Mouse (Mus musculus) lung, adult 2 months (tissue): ENCODE data around the gene Cdc42.

Source experiments
- CTCF ChIP-seq: fragments of 200-500 bp; IDR thresholded peaks from 2 replicates; pipeline ENCODE4 v1.5.1; 2011; ENCODE audit warnings: mild to moderate bottlenecking, low read length, control low read depth; ENCODE audit not compliant: insufficient read depth
- POLR2A ChIP-seq: fragments of 200-500 bp; IDR thresholded peaks from 2 replicates; pipeline ENCODE4 v1.6.1; 2011; ENCODE audit warnings: low read depth, mild to moderate bottlenecking, control low read depth, low read length, borderline replicate concordance; ENCODE audit errors: extremely low read depth

DNA sequence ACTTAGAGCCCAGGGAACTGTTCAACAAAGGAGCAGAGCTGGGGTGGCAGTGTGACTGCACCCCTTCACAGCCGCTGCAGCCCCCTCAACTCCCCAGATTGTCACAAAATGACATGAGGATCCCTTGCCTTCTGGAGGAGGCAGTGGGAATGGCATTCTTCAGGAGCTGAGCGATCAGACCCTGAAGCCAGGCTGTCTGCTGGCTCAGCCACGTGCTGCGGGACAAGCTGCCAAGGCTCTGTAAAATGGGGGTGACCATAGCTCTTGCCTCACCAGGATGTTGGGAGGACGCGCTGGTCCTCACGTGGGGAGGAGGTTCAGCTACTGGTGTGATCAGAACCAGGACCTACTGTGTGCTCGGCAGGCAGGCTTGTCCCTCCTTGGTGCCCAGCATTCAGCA lies 62.6 kb downstream of the Cdc42 start:
- TF ChIP-seq CTCF = no peak
- TF ChIP-seq POLR2A = no peak
